Mouse (Mus musculus): Measurements from ENCODE around the gene Slc9a8.

GRCm38 (mm10) chr2:167475596-167475995 is 54.1 kb downstream of the Slc9a8 start:
- TF ChIP-seq POLR2A (IDR thresholded peaks at IDR 0.05; ENCODE audit: extremely low read depth, insufficient read depth, low read length) (no peak), CTCF (IDR thresholded peaks at IDR 0.05; ENCODE audit: low read depth, low read length) (no peak)

Measured in liver, adult 2 months (tissue).